Mouse (Mus musculus): ENCODE data around the gene Gm6169. TPM values are rescaled to one million over a fixed set of nuclear protein-coding genes. Genes with fewer than 3 reads are reported as not detected.

Gm6169 gene
- polyA plus RNA-seq, 1 experiment = 6.3 TPM

DNA sequence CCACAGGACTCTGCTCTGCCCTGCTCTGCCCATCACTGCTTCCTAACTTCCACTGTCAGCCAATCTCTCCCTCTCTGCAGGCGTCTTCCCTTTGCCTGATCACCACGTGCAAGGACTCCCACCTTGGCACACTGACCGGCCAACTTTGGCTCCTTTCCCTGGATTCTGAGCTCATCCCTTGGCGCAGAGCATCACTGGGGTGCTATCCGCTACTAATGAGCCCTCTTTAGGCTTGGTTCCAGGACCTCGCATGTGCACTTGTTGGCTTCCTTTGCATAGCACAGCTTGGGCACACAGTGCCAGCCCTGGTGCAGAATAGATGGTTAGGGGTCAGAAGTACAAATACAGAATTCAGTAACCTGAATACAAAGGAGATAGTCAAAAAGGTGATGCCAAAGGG is 47.9 kb downstream of the Gm6169 start:
- Histone ChIP-seq H3K79me2 (ENCODE audit: control insufficient read depth, insufficient read depth) (no peaks in the 10 kb centered on the region), H3K27me3 (ENCODE audit: control insufficient read depth, insufficient read depth, insufficient read length) (no peaks in the 10 kb centered on the region), H3K4me2 (ENCODE audit: low read depth) (no peak overlapping the region), H3ac (ENCODE audit: control insufficient read depth, insufficient read length) (no peak overlapping the region), H3K36me3 (ENCODE audit: control insufficient read depth, insufficient read depth) (no peaks in the 10 kb centered on the region), H3K4me3 (no peak overlapping the region)
- TF ChIP-seq USF1 (IDR thresholded peaks at IDR 0.05; ENCODE audit: low read depth) (no peak), TCF12 (IDR thresholded peaks at IDR 0.05; ENCODE audit: insufficient read depth, poor library complexity, severe bottlenecking) (no peak), POLR2AphosphoS2 (IDR thresholded peaks at IDR 0.05; ENCODE audit: insufficient read length, low read depth) (no peak), TCF3 (IDR thresholded peaks at IDR 0.05; ENCODE audit: insufficient read length, low read depth) (no peak), MYOG (IDR thresholded peaks at IDR 0.05; ENCODE audit: control insufficient read depth in 1 of 3, insufficient read depth in 1 of 3, insufficient read length in 2 of 3, low read depth in 2 of 3) (no peak), E2F4 (IDR thresholded peaks at IDR 0.05; ENCODE audit: insufficient read depth) (no peak), SRF (IDR thresholded peaks at IDR 0.05; ENCODE audit: control insufficient read depth, insufficient read length, low read depth) (no peak), REST (IDR thresholded peaks at IDR 0.05; ENCODE audit: insufficient read depth, insufficient read length) (no peak), POLR2A (IDR thresholded peaks at IDR 0.05; ENCODE audit: insufficient read length, low read depth) (no peak)

Other genes starting within 250 kb of the Gm6169 start
- 3.1 TPM for gene Gcnt4, start 174.5 kb downstream of the Gm6169 start, polyA plus RNA-seq (2012; fragmentation: generic; extraction: Trizol)
- not detected for gene 1700029F12Rik, start 64.9 kb downstream of the Gm6169 start, polyA plus RNA-seq (2012; fragmentation: generic; extraction: Trizol)
- 0.08 TPM for gene Fam169a, start 32.0 kb downstream of the Gm6169 start, polyA plus RNA-seq (2012; fragmentation: generic; extraction: Trizol)
- gene Gfm2, start 38.7 kb upstream of the Gm6169 start, polyA plus RNA-seq (2012; fragmentation: generic; extraction: Trizol) = 20.9 TPM
- 114 TPM for gene Nsa2, start 38.7 kb upstream of the Gm6169 start, polyA plus RNA-seq (2012; fragmentation: generic; extraction: Trizol)
- 30.9 TPM for gene Hexb, start 99.1 kb upstream of the Gm6169 start, polyA plus RNA-seq (2012; fragmentation: generic; extraction: Trizol)
- gene Enc1, start 141.9 kb upstream of the Gm6169 start, polyA plus RNA-seq (2012; fragmentation: generic; extraction: Trizol) = 21.1 TPM